In the genomic region with DNA sequence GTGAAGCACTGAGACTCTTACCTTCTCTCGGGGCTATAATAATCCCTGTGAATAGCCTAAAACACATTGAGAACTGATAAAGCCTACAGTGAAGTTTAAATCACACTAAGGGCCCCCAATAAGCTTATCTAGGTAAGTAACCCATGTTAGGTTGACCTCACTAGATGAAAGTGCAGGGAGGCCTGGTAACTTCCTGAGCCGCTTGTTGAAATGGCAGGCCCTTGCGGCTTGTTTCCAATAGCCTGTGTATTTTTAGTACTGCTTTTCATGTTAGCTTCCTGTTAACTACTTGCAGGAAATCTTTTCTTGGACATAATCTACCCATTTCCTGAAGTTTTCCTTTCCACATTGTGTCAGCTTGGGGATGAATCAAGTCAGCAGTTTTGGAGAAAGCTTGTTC, we compare ENCODE assay signal across 7 mouse cellular contexts.
DNase-seq lines count a peak whose midpoint lies in the region; ATAC-seq lines count a peak whose summit lies in the region.

No protein-coding gene starts in this region.

- H3K27ac ChIP-seq in embryonic facial prominence, embryonic 15.5 days (replicated peaks): 0 out of 2 replicates have a peak overlapping the region, but pooled peaks have one; percentile 13

- H3K9me3 ChIP-seq in embryonic facial prominence, embryonic 15.5 days (replicated peaks): no peaks in the 10 kb centered on the region

- WGBS in embryonic facial prominence, embryonic 15.5 days: 70% methylated on average over 3 of the region's 3 CpGs

- H3K36me3 ChIP-seq in embryonic facial prominence, embryonic 15.5 days: no peaks in the 10 kb centered on the region

- H3K9ac ChIP-seq in embryonic facial prominence, embryonic 15.5 days: no peak overlapping the region

- DNase-seq in brain, adult 2 months (ENCODE audit: low read depth, low spot score): peak; percentile 15
- DNase-seq in kidney, adult 9 months: peak; percentile 44
- DNase-seq in lung, postnatal 14 days: peak; percentile 36
- no peak for DNase-seq in Muller cell, postnatal 12 days (ENCODE audit: inconsistent ontology term)
- no peak for DNase-seq in spleen, postnatal 14 days (ENCODE audit: low spot score in 2 of 2)
- DNase-seq in urinary bladder, postnatal 14 days (ENCODE audit: low spot score): no peak

- no peak for ATAC-seq in embryonic facial prominence, embryonic 15.5 days (ENCODE audit: insufficient number of reproducible peaks, low FRiP score, low TSS enrichment, low read depth)

- no peaks in the 10 kb centered on the region for H3K4me1 ChIP-seq in embryonic facial prominence, embryonic 15.5 days

- H3K4me2 ChIP-seq in embryonic facial prominence, embryonic 15.5 days (replicated peaks): no peak overlapping the region

- H3K27me3 ChIP-seq in embryonic facial prominence, embryonic 15.5 days: no peaks in the 10 kb centered on the region

- no peak overlapping the region for H3K4me3 ChIP-seq in embryonic facial prominence, embryonic 15.5 days (replicated peaks)

Comparison
In these comparisons a context has a peak if more than half of its experiments do, and no peak if none do; other contexts are left out.
1. DNase-seq: peak in brain, adult 2 months (single experiment), kidney, adult 9 months (single experiment) and lung, postnatal 14 days (single experiment); none in Muller cell, postnatal 12 days (single experiment), spleen, postnatal 14 days (0 of 2) and urinary bladder, postnatal 14 days (single experiment).